Mouse (Mus musculus) stomach, embryonic 14.5 days (tissue): ENCODE results near the gene Drd2. TPM values are rescaled to one million over a fixed set of nuclear protein-coding genes. Genes with fewer than 3 reads are reported as not detected.

Source experiments
- ATAC-seq: fragments of 200-750 bp; cut with Nextera tagmentation; 2 replicates; pipeline ENCODE4 v1.8.0; 2017; ENCODE audit warnings: low read depth, moderate TSS enrichment; ENCODE audit not compliant: insufficient number of reproducible peaks, insufficient read depth, low FRiP score
- H3K27ac ChIP-seq: fragments of 300-500 bp; sonication (generic); 2 replicates; pipeline ENCODE4 v1.5.1; 2014; ENCODE audit warnings: mild to moderate bottlenecking, low read length, moderate library complexity, mixed read lengths
- H3K27me3 ChIP-seq: fragments of 300-500 bp; sonication (generic); 2 replicates; pipeline ENCODE4 v1.6.1; 2014; ENCODE audit warnings: low read length, control low read depth, mixed read lengths; ENCODE audit not compliant: control insufficient read depth, insufficient read depth
- H3K36me3 ChIP-seq: fragments of 300-500 bp; sonication (generic); 2 replicates; pipeline ENCODE4 v1.6.1; 2014; ENCODE audit warnings: mild to moderate bottlenecking, control low read depth, low read length, moderate library complexity, mixed read lengths; ENCODE audit not compliant: control insufficient read depth, insufficient read depth
- H3K4me1 ChIP-seq: fragments of 300-500 bp; sonication (generic); 2 replicates; pipeline ENCODE4 v1.6.1; 2014; ENCODE audit warnings: low read length, control low read depth, mixed read lengths; ENCODE audit not compliant: control insufficient read depth, insufficient read depth
- H3K4me2 ChIP-seq: fragments of 300-500 bp; sonication (generic); replicated peaks from 2 replicates; pipeline ENCODE4 v1.6.1; 2014; ENCODE audit warnings: low read depth, low read length, control low read depth
- H3K4me3 ChIP-seq: fragments of 300-500 bp; sonication (generic); 2 replicates; pipeline ENCODE4 v1.5.1; 2014; ENCODE audit warnings: low read depth, low read length, control low read depth
- H3K9ac ChIP-seq: fragments of 300-500 bp; sonication (generic); replicated peaks from 2 replicates; pipeline ENCODE4 v1.6.1; 2014; ENCODE audit warnings: low read depth, mild to moderate bottlenecking, control low read depth, low read length, moderate library complexity, mixed read lengths
- H3K9me3 ChIP-seq: fragments of 300-500 bp; sonication (generic); 2 replicates; pipeline ENCODE4 v1.6.1; 2016; ENCODE audit warnings: low read depth, low read length, control low read depth; ENCODE audit not compliant: control insufficient read depth
- WGBS: fragments of 180-500 bp; shearing (Covaris S2); extraction: QIAGEN DNeasy Blood & Tissue Kit; methylation state at CpG from one replicate; pipeline ENCODE4 v1.1.7; 2014; 5-methylcytosine and 5-hydroxymethylcytosine counted together
- polyA plus RNA-seq: library from polyadenylated mRNA; unstranded; fragments of >200 nt; fragmentation: Nextera tagmentation; extraction: Ambion mirVana; gene quantifications from 2 replicates; pipeline ENCODE4 v1.2.1, GENCODE M21; 2014

The Drd2 gene
- polyA plus RNA-seq, 1 experiment from 2014 or later, result not detected

DNA sequence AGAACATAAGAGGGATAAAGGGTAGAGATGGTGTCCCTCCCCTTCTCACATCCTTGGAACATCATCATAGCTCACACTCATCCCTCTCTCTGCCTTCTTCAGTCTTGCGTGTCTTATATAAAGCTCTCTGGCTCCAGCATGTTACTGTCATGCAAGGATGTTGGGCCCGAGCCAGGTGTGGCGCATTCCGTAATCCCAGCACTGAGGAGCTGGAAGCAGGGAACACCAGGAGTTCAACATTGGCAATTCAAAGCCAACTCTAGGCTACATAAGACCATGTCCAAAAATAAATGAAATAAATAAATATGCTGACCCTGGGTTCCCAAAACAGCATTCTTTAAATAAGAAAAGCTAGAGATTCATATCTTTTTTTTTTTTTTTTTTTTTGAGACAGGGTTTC lies 39.5 kb downstream of the Drd2 start:
- H3K4me1 ChIP-seq, result no peaks in the 10 kb centered on the region
- WGBS, result 96% methylated on average over 4 of the region's 4 CpGs
- no peaks in the 10 kb centered on the region for H3K27me3 ChIP-seq
- no peak for ATAC-seq
- H3K4me2 ChIP-seq, result no peak overlapping the region
- H3K27ac ChIP-seq, result no peak overlapping the region
- H3K9me3 ChIP-seq, result no peaks in the 10 kb centered on the region
- no peak overlapping the region for H3K9ac ChIP-seq
- no peak overlapping the region for H3K4me3 ChIP-seq
- no peaks in the 10 kb centered on the region for H3K36me3 ChIP-seq

DNA sequence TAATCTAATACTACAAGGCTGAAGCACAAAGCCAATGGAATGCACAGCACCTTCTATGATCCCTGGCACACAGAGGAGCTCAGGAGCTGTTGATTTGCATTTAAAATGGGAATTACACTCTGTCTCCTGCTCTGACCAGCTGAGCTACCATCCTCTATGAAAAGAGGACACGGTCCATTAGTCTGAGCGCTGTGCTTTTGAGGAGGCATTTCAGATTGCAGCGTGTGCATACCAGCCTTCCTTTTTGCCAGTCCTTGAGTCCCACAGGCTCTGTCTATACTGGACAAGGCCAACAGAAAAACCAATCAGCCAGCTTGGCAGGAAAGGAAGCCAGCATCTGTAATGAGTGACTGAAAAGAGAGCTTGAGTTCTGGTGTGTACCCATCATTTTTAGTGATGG lies 43.6 kb downstream of the Drd2 start:
- no peak overlapping the region for H3K9ac ChIP-seq
- no peak overlapping the region for H3K27ac ChIP-seq
- H3K36me3 ChIP-seq, result no peaks in the 10 kb centered on the region
- no peak overlapping the region for H3K4me2 ChIP-seq
- H3K4me1 ChIP-seq, result no peaks in the 10 kb centered on the region
- WGBS, result 89% methylated on average over 3 of the region's 3 CpGs
- H3K4me3 ChIP-seq, result no peak overlapping the region
- no peaks in the 10 kb centered on the region for H3K9me3 ChIP-seq
- H3K27me3 ChIP-seq, result no peaks in the 10 kb centered on the region
- no peak for ATAC-seq

DNA sequence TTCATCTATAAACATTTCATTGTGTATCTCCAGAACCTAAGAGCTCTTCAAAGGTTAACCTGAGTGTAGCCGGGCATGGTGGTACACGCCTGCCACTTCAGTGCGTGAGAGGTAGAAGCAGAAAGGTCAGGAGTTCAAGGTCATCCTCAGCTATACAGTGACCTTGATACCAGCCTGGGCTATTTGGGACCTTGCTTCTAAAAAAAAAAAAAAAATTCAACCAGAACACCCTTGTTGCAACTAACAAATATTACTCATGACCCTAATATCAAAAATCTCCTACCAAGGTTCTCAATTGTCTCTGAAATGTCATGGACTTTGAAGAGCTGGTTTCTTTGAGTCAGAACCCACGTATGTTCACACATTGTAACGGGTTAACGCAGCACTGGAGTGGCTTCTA lies 44.4 kb downstream of the Drd2 start:
- no peaks in the 10 kb centered on the region for H3K36me3 ChIP-seq
- WGBS, result 89% methylated on average over 6 of the region's 6 CpGs

DNA sequence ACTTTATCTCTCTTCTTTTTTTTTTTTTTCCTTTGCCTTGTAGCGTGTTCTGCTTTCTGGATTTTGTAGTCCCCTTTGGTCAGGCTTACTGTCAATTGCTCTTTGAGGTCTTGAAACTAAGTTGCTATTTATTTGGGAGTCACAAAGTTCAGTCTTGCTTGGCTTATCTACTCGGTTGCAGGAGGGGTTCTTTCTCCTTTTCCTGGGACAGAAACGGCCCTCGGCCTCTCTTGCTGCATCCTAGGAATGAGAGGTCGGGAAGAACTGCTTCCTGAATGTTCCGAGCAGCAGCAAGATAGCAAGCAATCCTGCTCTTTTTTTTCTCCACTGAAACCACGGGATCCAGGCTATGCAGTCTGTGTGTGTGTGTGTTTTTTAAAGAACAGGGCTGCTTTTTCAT lies 44.9 kb downstream of the Drd2 start:
- 29% methylated on average over 7 of the region's 7 CpGs for WGBS
- ATAC-seq, result no peak

More for the DNA sequence above, 44.4 kb downstream of the Drd2 start:
- Histone ChIP-seq H3K4me1 (no peaks in the 10 kb centered on the region), H3K4me3 (no peak overlapping the region), H3K4me2 (no peak overlapping the region), H3K27ac (no peak overlapping the region), H3K9ac (no peak overlapping the region), H3K27me3 (no peaks in the 10 kb centered on the region), H3K9me3 (no peaks in the 10 kb centered on the region)
- no peak for ATAC-seq

DNA sequence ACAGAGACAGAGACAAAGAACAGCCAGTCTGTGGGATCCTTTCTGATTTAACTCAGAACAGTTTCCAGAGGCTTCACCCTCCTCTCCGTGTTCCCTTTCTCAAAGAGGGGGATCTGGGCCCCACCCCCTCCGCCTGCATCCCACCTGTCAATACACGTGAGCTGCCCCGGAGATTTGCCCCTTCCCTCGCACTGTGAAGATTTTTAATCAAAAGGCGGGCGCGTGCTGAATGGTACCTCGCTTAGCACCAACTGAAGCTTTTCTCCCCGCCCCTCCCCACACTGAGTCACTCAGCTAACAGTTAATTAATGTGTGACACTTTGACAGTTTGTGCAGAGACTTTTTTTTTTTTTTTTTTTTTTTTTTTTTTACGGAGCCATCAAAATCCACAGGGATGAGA lies 45.7 kb downstream of the Drd2 start:
- no peak overlapping the region for H3K9ac ChIP-seq
- 27% methylated on average over 11 of the region's 11 CpGs for WGBS
- no peak overlapping the region for H3K4me3 ChIP-seq
- H3K4me2 ChIP-seq, result no peak overlapping the region
- no peak for ATAC-seq
- no peaks in the 10 kb centered on the region for H3K27me3 ChIP-seq
- no peaks in the 10 kb centered on the region for H3K9me3 ChIP-seq
- H3K4me1 ChIP-seq, result no peaks in the 10 kb centered on the region
- H3K27ac ChIP-seq, result no peak overlapping the region
- no peaks in the 10 kb centered on the region for H3K36me3 ChIP-seq

More for the DNA sequence above, 44.9 kb downstream of the Drd2 start:
- no peak overlapping the region for H3K4me3 ChIP-seq
- no peaks in the 10 kb centered on the region for H3K9me3 ChIP-seq
- no peaks in the 10 kb centered on the region for H3K4me1 ChIP-seq
- no peaks in the 10 kb centered on the region for H3K27me3 ChIP-seq
- H3K36me3 ChIP-seq, result no peaks in the 10 kb centered on the region
- H3K27ac ChIP-seq, result no peak overlapping the region
- H3K9ac ChIP-seq, result no peak overlapping the region
- H3K4me2 ChIP-seq, result no peak overlapping the region

DNA sequence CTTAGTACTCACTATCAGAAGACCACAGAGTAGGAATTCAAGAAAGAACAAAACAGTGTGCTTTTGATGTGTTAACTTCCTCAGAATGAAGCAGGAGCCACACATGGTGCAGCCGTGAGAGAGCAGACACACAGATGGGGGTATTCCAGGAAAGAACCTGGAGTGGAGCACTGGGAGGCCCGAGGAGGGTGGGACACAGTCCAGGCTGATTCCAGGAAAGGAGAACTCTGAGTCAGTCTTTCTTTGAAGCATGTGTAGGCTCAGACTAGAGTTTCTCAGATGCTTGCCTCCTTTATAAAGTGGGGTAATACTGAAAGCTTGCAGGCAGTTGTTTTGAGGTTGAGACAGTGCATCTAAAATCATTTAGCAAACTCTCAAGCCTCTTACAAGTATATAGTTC lies 51.8 kb downstream of the Drd2 start:
- Histone ChIP-seq H3K4me2 (no peak overlapping the region), H3K36me3 (no peaks in the 10 kb centered on the region), H3K27me3 (no peaks in the 10 kb centered on the region), H3K27ac (no peak overlapping the region), H3K9ac (no peak overlapping the region), H3K9me3 (no peaks in the 10 kb centered on the region), H3K4me1 (no peaks in the 10 kb centered on the region), H3K4me3 (no peak overlapping the region)
- WGBS, result 47% methylated on average over 2 of the region's 2 CpGs
- ATAC-seq, result no peak

DNA sequence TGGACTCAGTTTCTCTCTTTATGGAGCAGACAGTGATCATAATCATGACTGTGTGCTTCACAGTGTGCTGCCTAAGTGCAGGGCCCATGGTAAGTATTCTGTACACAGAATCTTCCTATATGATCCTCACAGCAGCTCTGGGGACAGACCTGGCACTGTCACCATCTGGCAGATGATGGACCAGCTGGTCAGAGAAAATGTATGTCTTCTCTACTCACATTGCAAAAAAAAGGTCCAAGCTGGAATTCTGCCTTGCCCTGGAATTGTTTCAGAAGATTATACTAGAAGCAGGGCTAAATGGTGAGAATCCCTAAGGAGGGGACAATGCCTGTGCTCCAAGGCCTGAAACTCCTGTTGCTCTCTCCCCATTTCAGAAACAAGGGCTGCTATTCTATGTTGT lies 55.6 kb downstream of the Drd2 start:
- Histone ChIP-seq H3K27me3 (no peaks in the 10 kb centered on the region), H3K27ac (no peak overlapping the region), H3K36me3 (no peaks in the 10 kb centered on the region), H3K4me2 (no peak overlapping the region), H3K4me3 (no peak overlapping the region), H3K9ac (no peak overlapping the region), H3K9me3 (no peaks in the 10 kb centered on the region), H3K4me1 (no peaks in the 10 kb centered on the region)
- no peak for ATAC-seq

DNA sequence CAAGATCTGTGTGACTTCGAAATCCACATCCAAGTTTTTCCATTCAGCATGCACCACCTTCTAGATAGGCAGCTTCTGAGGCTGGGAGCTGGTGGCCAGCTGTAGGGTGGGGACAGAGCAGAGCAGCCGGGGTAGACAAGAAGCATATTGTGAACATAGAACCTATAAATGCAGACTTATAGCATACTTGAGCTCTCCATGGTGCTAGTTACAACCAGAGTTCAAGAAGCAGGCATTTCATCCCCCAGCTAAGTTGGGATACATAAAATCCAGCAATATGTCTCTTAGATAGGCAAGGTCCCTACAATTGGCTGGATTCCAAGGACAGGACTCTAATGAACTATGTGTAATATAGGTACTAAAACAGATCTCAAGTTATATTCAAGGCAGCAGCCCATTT lies 63.3 kb downstream of the Drd2 start:
- Histone ChIP-seq H3K27ac (no peak overlapping the region), H3K9ac (no peak overlapping the region), H3K9me3 (no peaks in the 10 kb centered on the region), H3K4me1 (no peaks in the 10 kb centered on the region), H3K27me3 (no peaks in the 10 kb centered on the region), H3K36me3 (no peaks in the 10 kb centered on the region), H3K4me2 (no peak overlapping the region), H3K4me3 (no peak overlapping the region)
- ATAC-seq, result no peak
- 68% methylated on average over 2 of the region's 2 CpGs for WGBS

DNA sequence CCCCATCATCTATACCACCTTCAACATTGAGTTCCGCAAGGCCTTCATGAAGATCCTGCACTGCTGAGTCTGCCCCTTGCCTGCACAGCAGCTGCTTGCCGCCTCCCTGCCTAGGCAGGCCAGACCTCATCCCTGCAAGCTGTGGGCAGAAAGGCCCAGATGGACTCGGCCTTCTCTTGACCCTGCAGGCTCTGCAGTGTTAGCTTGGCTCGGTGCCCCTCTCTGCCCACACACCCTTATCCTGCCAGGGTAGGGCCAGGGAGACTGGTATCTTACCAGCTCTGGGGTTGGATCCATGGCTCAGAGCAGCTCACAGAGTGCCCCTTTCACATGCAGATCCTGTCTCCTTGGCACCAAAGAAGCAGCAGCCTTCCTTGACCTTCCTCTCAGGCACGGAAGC lies 66.6 kb downstream of the Drd2 start:
- no peak overlapping the region for H3K4me2 ChIP-seq
- ATAC-seq, result no peak
- H3K27me3 ChIP-seq, result no peaks in the 10 kb centered on the region
- no peak overlapping the region for H3K9ac ChIP-seq
- H3K4me3 ChIP-seq, result no peak overlapping the region
- H3K4me1 ChIP-seq, result no peaks in the 10 kb centered on the region
- 89% methylated on average over 5 of the region's 5 CpGs for WGBS
- H3K9me3 ChIP-seq, result no peaks in the 10 kb centered on the region
- H3K27ac ChIP-seq, result no peak overlapping the region
- no peaks in the 10 kb centered on the region for H3K36me3 ChIP-seq
